10 mouse cellular contexts compared by ENCODE assay signal in genomic region chr6:100527972-100528371, GRCm38 (mm10).
DNase-seq lines count a peak whose midpoint lies in the region; ATAC-seq and TF ChIP-seq lines count a peak whose summit lies in the region.
"Had no signal": no experiment of that assay in that cellular context is flagged by ENCODE, and none has a peak within 500 bp of the region (broad histone marks: within the 10 kb centered on the region; RNA-seq: fewer than 3 reads in every experiment).

No protein-coding gene starts in this region.

- no peak overlapping the region for H3K27ac ChIP-seq in kidney, adult 2 months (ENCODE audit: insufficient read depth, low read depth, low read length)
- H3K27ac ChIP-seq in kidney, embryonic 14.5 days (ENCODE audit: low read depth, low read length): no peak overlapping the region
- no peak overlapping the region for H3K27ac ChIP-seq in thymus, adult 2 months (ENCODE audit: control insufficient read depth, insufficient read depth, low read length)
- no peak overlapping the region for H3K27ac ChIP-seq in cortical plate, adult 2 months (ENCODE audit: insufficient read depth, low read length)
- H3K27ac ChIP-seq: hindbrain, embryonic 15.5 days; limb, embryonic 15.5 days; neural tube, embryonic 12.5 days had no signal

- 94% methylated on average over 5 of the region's 5 CpGs for WGBS in kidney, adult 2 months
- 83% methylated on average over 5 of the region's 5 CpGs for WGBS in kidney, embryonic 14.5 days
- 90% methylated on average over 5 of the region's 5 CpGs for WGBS in thymus, adult 2 months

- TF ChIP-seq POLR2A in kidney, adult 2 months (IDR thresholded peaks at IDR 0.05; ENCODE audit: low read depth, low read length): no peak
- TF ChIP-seq POLR2A in thymus, adult 2 months (IDR thresholded peaks at IDR 0.05; ENCODE audit: control insufficient read depth, extremely low read depth, insufficient read depth, low read length, poor library complexity): no peak
- no peak for TF ChIP-seq POLR2A in cortical plate, adult 2 months (IDR thresholded peaks at IDR 0.05; ENCODE audit: extremely low read depth, insufficient read depth, low read length)

- no peaks in the 10 kb centered on the region for H3K27me3 ChIP-seq in kidney, adult 2 months (replicated peaks; ENCODE audit: control insufficient read depth, insufficient read depth, low read length)
- no peaks in the 10 kb centered on the region; the same call in 1 of the 2 replicates for H3K27me3 ChIP-seq in kidney, embryonic 14.5 days (ENCODE audit: control insufficient read depth, insufficient read depth, low read length)
- H3K27me3 ChIP-seq in thymus, adult 2 months (ENCODE audit: control insufficient read depth, insufficient read depth, low read length): no peaks in the 10 kb centered on the region

- DNase-seq in kidney, adult 2 months: peak; percentile 10
- DNase-seq in thymus, adult 2 months: peak; percentile 29
- DNase-seq in thymus, adult 18-20 months: no peak
- no peak for DNase-seq in urinary bladder, adult 2 months (ENCODE audit: low spot score)
- no peak for DNase-seq in natural killer cell, adult 2 months (ENCODE audit: low spot score in 2 of 2)

- H3K36me3 ChIP-seq in kidney, adult 2 months (ENCODE audit: control insufficient read depth, insufficient read depth, low read length): no peaks in the 10 kb centered on the region
- H3K36me3 ChIP-seq in kidney, embryonic 14.5 days (ENCODE audit: control insufficient read depth, insufficient read depth, low read length): no peaks in the 10 kb centered on the region
- no peaks in the 10 kb centered on the region for H3K36me3 ChIP-seq in thymus, adult 2 months (ENCODE audit: control insufficient read depth, insufficient read depth, low read length)
- H3K36me3 ChIP-seq: hindbrain, embryonic 15.5 days; limb, embryonic 15.5 days; neural tube, embryonic 12.5 days had no signal

- peaks cover 6% of the 10 kb centered on the region; the same call in 1 of the 2 replicates for H3K4me1 ChIP-seq in kidney, adult 2 months (ENCODE audit: control insufficient read depth, insufficient read depth, low read length)
- peaks cover 17% of the 10 kb centered on the region for H3K4me1 ChIP-seq in kidney, embryonic 14.5 days (ENCODE audit: control insufficient read depth, insufficient read depth, low read length)
- H3K4me1 ChIP-seq in thymus, adult 2 months (replicated peaks; ENCODE audit: control insufficient read depth, insufficient read depth, low read length): 0 out of 2 replicates have a peak, but pooled peaks cover 3% of the 10 kb centered on the region
- H3K4me1 ChIP-seq in cortical plate, adult 2 months (ENCODE audit: control insufficient read depth, insufficient read depth, low read length): no peaks in the 10 kb centered on the region

- H3K4me3 ChIP-seq in kidney, adult 2 months (ENCODE audit: insufficient read depth, low read depth, low read length): no peak overlapping the region
- no peak overlapping the region for H3K4me3 ChIP-seq in kidney, embryonic 14.5 days (ENCODE audit: low read length)
- H3K4me3 ChIP-seq in thymus, adult 2 months (ENCODE audit: control insufficient read depth, insufficient read depth, low read length): no peak overlapping the region
- no peak overlapping the region for H3K4me3 ChIP-seq in cortical plate, adult 2 months (ENCODE audit: insufficient read depth, low read length)
- H3K4me3 ChIP-seq: hindbrain, embryonic 15.5 days; limb, embryonic 15.5 days; neural tube, embryonic 12.5 days had no signal

- no peak overlapping the region for H3K9ac ChIP-seq in kidney, embryonic 14.5 days (ENCODE audit: low read depth, low read length)
- H3K9ac ChIP-seq: hindbrain, embryonic 15.5 days; limb, embryonic 15.5 days; neural tube, embryonic 12.5 days had no signal

- ATAC-seq in kidney, embryonic 14.5 days (ENCODE audit: low FRiP score, low TSS enrichment): no peak

- H3K9me3 ChIP-seq in kidney, embryonic 14.5 days (ENCODE audit: control insufficient read depth, low read length): peaks cover 2% of the 10 kb centered on the region; the same call in 1 of the 2 replicates
- H3K9me3 ChIP-seq: hindbrain, embryonic 15.5 days; limb, embryonic 15.5 days; neural tube, embryonic 12.5 days had no signal

- H3K4me2 ChIP-seq in kidney, embryonic 14.5 days (replicated peaks; ENCODE audit: low read depth, low read length): no peak overlapping the region
- H3K4me2 ChIP-seq: hindbrain, embryonic 15.5 days; limb, embryonic 15.5 days; neural tube, embryonic 12.5 days had no signal

- peak; percentile 71 for TF ChIP-seq CTCF in kidney, adult 2 months (conservative IDR thresholded peaks at IDR 0.05; ENCODE audit: insufficient read depth, insufficient read length, low read depth, low read length)
- no peak for TF ChIP-seq CTCF in thymus, adult 2 months (IDR thresholded peaks at IDR 0.05; ENCODE audit: borderline replicate concordance, control insufficient read depth, extremely low read depth, insufficient read depth, low read length, poor library complexity)
- peak; percentile 31; the same call in 1 of the 2 replicates for TF ChIP-seq CTCF in cortical plate, adult 2 months (IDR thresholded peaks at IDR 0.05; ENCODE audit: extremely low read depth, insufficient read depth, low read length)

Comparison
In these comparisons a context has a peak if more than half of its experiments do, and no peak if none do; other contexts are left out.
1. DNase-seq: peak in kidney, adult 2 months (single experiment) and thymus, adult 2 months (single experiment); none in thymus, adult 18-20 months (0 of 2), urinary bladder, adult 2 months (single experiment) and natural killer cell, adult 2 months (0 of 2).